Mouse (Mus musculus) liver, adult 2 months (tissue): ENCODE data around the gene Slc10a4.

Source experiments
- CTCF ChIP-seq: fragments of 200-500 bp; IDR thresholded peaks from 2 replicates; pipeline ENCODE4 v1.5.1; 2011; ENCODE audit warnings: low read depth, low read length, control low read depth
- POLR2A ChIP-seq: fragments of 200-500 bp; IDR thresholded peaks from 2 replicates; pipeline ENCODE4 v1.6.1; 2011; ENCODE audit warnings: low read length, control low read depth; ENCODE audit not compliant: insufficient read depth; ENCODE audit errors: extremely low read depth

GRCm38 (mm10) chr5:73056937-73057336 lies 50.3 kb downstream of the Slc10a4 start:
- no peak for TF ChIP-seq POLR2A
- TF ChIP-seq CTCF = no peak
